Mouse (Mus musculus) spleen, adult 2 months (tissue): ENCODE measurements around the gene Pxmp4.

Experiments
- CTCF ChIP-seq: fragments of 200-500 bp; IDR thresholded peaks from 2 replicates; pipeline ENCODE4 v1.5.1; 2011; ENCODE audit warnings: mild to moderate bottlenecking, inconsistent platforms; ENCODE audit not compliant: insufficient read depth, insufficient read length, insufficient replicate concordance; ENCODE audit errors: extremely low read depth
- POLR2A ChIP-seq: fragments of 200-500 bp; IDR thresholded peaks from 2 replicates; pipeline ENCODE4 v1.6.1; 2011; ENCODE audit warnings: low read depth, low read length, inconsistent platforms

- TF ChIP-seq CTCF (no peak), POLR2A (no peak)
Measured at GRCm38 (mm10) chr2:154650404-154650803, 46.9 kb upstream of the Pxmp4 start.
